Mouse (Mus musculus): Measurements from ENCODE around the gene Pnpla8. TPM values are rescaled to one million over a fixed set of nuclear protein-coding genes. Genes with fewer than 3 reads are reported as not detected.

The Pnpla8 gene
- polyA plus RNA-seq, 1 experiment from 2014 or later = 48.2 TPM

DNA sequence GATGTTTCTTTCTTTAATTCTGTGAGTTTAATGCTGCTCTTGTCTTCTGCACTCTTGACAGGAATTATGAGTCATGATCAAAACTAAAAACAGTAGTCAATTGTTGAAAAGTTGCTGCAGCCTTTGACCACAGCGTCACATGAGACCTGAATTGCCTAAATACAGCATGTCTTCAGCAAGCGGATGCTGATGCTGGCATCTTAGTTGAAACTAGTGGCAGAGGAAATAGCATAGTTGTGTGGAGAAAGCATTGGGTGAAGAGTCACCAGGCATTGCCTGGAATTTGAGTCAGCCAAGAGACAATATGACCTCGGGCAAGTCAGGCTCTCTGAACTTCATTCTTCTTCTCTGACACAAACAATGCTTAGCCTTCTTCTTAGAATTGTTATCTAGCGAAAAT lies 133.9 kb downstream of the Pnpla8 start:
- 73% methylated on average over 4 of the region's 4 CpGs for WGBS

GRCm38 (mm10) chr12:44357460-44357859 lies 136.3 kb downstream of the Pnpla8 start:
- ATAC-seq (replicated peaks; ENCODE audit: low FRiP score, low TSS enrichment, low read depth) = no peak

More for the DNA sequence above, 133.9 kb downstream of the Pnpla8 start:
- Histone ChIP-seq H3K27ac (ENCODE audit: low read depth) (no peak overlapping the region), H3K36me3 (ENCODE audit: control insufficient read depth, insufficient read depth, low read length) (no peaks in the 10 kb centered on the region), H3K4me3 (ENCODE audit: low read depth, low read length) (no peak overlapping the region), H3K27me3 (replicated peaks; ENCODE audit: control insufficient read depth, insufficient read depth, low read length) (no peaks in the 10 kb centered on the region), H3K4me1 (replicated peaks; ENCODE audit: control insufficient read depth, insufficient read depth, low read length) (no peaks in the 10 kb centered on the region), H3K9ac (ENCODE audit: low read length) (no peak overlapping the region), H3K4me2 (ENCODE audit: low read length) (no peak overlapping the region), H3K9me3 (ENCODE audit: control insufficient read depth, low read length) (no peaks in the 10 kb centered on the region)
- ATAC-seq (replicated peaks; ENCODE audit: low FRiP score, low TSS enrichment, low read depth) = no peak
- no peak for DNase-seq (ENCODE audit: low spot score)

GRCm38 (mm10) chr12:44357881-44358280 lies 136.7 kb downstream of the Pnpla8 start:
- H3K4me2 ChIP-seq (ENCODE audit: low read length) = no peak overlapping the region
- no peaks in the 10 kb centered on the region for H3K4me1 ChIP-seq (replicated peaks; ENCODE audit: control insufficient read depth, insufficient read depth, low read length)
- no peak overlapping the region for H3K9ac ChIP-seq (ENCODE audit: low read length)
- ATAC-seq (replicated peaks; ENCODE audit: low FRiP score, low TSS enrichment, low read depth) (no peak), DNase-seq (ENCODE audit: low spot score) (no peak)
- no peaks in the 10 kb centered on the region for H3K9me3 ChIP-seq (ENCODE audit: control insufficient read depth, low read length)
- no peak overlapping the region for H3K4me3 ChIP-seq (ENCODE audit: low read depth, low read length)
- H3K36me3 ChIP-seq (ENCODE audit: control insufficient read depth, insufficient read depth, low read length) = no peaks in the 10 kb centered on the region
- H3K27ac ChIP-seq (ENCODE audit: low read depth) = no peak overlapping the region
- no peaks in the 10 kb centered on the region for H3K27me3 ChIP-seq (replicated peaks; ENCODE audit: control insufficient read depth, insufficient read depth, low read length)
- WGBS = 83% methylated on average over 1 of the region's 1 CpGs

More at GRCm38 (mm10) chr12:44357460-44357859, 136.3 kb downstream of the Pnpla8 start:
- Histone ChIP-seq H3K4me2 (ENCODE audit: low read length) (no peak overlapping the region), H3K4me3 (ENCODE audit: low read depth, low read length) (no peak overlapping the region), H3K36me3 (ENCODE audit: control insufficient read depth, insufficient read depth, low read length) (no peaks in the 10 kb centered on the region), H3K9ac (ENCODE audit: low read length) (no peak overlapping the region), H3K4me1 (replicated peaks; ENCODE audit: control insufficient read depth, insufficient read depth, low read length) (no peaks in the 10 kb centered on the region), H3K27ac (ENCODE audit: low read depth) (no peak overlapping the region), H3K9me3 (ENCODE audit: control insufficient read depth, low read length) (no peaks in the 10 kb centered on the region), H3K27me3 (replicated peaks; ENCODE audit: control insufficient read depth, insufficient read depth, low read length) (no peaks in the 10 kb centered on the region)
- no peak for DNase-seq (ENCODE audit: low spot score)
- WGBS = 58% methylated on average over 3 of the region's 3 CpGs

DNA sequence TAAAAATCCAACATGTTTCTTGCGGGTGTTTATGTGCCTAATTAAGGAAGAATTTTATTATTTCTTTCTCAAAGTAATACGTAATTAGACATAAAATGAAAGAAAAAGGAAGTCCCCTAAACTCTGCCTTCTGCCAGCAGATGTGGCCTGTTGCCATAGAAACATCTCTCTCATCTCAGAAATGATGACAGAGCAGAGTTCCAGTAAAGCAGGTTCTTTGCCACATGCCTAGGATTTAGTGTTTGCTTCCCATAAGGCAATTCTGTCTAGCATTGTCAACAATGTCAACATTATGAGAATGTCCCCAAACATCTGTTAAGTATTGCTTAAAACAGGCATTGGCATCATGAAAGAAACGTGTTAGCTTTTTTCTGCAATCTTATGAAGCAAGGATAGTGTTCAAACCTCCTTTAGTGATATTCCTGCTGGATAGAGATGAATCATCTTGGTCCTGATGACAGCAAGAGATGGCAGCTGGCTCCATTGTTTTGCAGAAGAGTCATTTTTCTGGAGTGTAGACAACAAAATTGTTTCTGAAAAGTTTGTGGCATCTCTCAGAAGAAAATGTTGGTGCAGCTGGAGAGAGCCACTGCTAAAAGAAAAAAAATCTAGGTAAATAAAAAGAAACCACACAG lies 150.0 kb downstream of the Pnpla8 start:
- DNase-seq (ENCODE audit: low spot score) (no peak), ATAC-seq (replicated peaks; ENCODE audit: low FRiP score, low TSS enrichment, low read depth) (no peak)
- Histone ChIP-seq H3K4me3 (ENCODE audit: low read depth, low read length) (no peak overlapping the region), H3K27me3 (replicated peaks; ENCODE audit: control insufficient read depth, insufficient read depth, low read length) (no peaks in the 10 kb centered on the region), H3K9ac (ENCODE audit: low read length) (no peak overlapping the region), H3K4me1 (replicated peaks; ENCODE audit: control insufficient read depth, insufficient read depth, low read length) (no peaks in the 10 kb centered on the region), H3K27ac (ENCODE audit: low read depth) (no peak overlapping the region), H3K36me3 (ENCODE audit: control insufficient read depth, insufficient read depth, low read length) (no peaks in the 10 kb centered on the region), H3K4me2 (ENCODE audit: low read length) (no peak overlapping the region), H3K9me3 (ENCODE audit: control insufficient read depth, low read length) (no peaks in the 10 kb centered on the region)
- 72% methylated on average over 3 of the region's 3 CpGs for WGBS

Small RNAs within 50 kb of the gene (microRNA-seq; reads per million reads assigned to microRNA genes)
- gene Mir5627 = not detected

Other genes with a start within 250 kb of the Pnpla8 start
- 18.8 and 19.0 TPM in 2 replicates for gene Dnajb9, start 11.0 kb upstream of the Pnpla8 start, polyA plus RNA-seq (2014; fragmentation: Nextera tagmentation; extraction: Ambion mirVana)
- gene Nrcam, start 107.5 kb downstream of the Pnpla8 start, polyA plus RNA-seq (2014; fragmentation: Nextera tagmentation; extraction: Ambion mirVana) = 5.2 and 6.5 TPM in 2 replicates

Measured in intestine, embryonic 14.5 days (tissue).